Mouse (Mus musculus) hematopoietic stem cell, adult 5-6 weeks (primary cell): ENCODE results near the gene 4930507D05Rik. TPM values are rescaled to one million over a fixed set of nuclear protein-coding genes. Genes with fewer than 3 reads are reported as not detected.
"Not testable (repeated sequence)": the region's sequence is repeated elsewhere in the genome, so short reads cannot be mapped to it uniquely, and the experiment has no call there.

Source experiments
- ATAC-seq, 2 experiments: fragments of 125-278 bp in 1 of 2; replicated peaks in 1 of 2; 2 replicates each; pipeline ENCODE4 v1.8.0; 2016 to 2017; ENCODE audit warnings: inconsistent platforms in 2 of 2, mild to moderate bottlenecking in 2 of 2, moderate number of reproducible peaks in 2 of 2, low read depth in 1 of 2, moderate TSS enrichment in 1 of 2; ENCODE audit not compliant: low FRiP score in 2 of 2, poor library complexity in 2 of 2, severe bottlenecking in 2 of 2, insufficient read depth in 1 of 2, low TSS enrichment in 1 of 2
- total RNA-seq: library from RNA; stranded (forward); fragments of 172-1452, 232-1000 nt; gene quantifications from 2 replicates; pipeline ENCODE4 v1.2.3, GENCODE M21; 2017

Gene 4930507D05Rik
- 0.69 and 2.6 TPM in 2 replicates for total RNA-seq

DNA sequence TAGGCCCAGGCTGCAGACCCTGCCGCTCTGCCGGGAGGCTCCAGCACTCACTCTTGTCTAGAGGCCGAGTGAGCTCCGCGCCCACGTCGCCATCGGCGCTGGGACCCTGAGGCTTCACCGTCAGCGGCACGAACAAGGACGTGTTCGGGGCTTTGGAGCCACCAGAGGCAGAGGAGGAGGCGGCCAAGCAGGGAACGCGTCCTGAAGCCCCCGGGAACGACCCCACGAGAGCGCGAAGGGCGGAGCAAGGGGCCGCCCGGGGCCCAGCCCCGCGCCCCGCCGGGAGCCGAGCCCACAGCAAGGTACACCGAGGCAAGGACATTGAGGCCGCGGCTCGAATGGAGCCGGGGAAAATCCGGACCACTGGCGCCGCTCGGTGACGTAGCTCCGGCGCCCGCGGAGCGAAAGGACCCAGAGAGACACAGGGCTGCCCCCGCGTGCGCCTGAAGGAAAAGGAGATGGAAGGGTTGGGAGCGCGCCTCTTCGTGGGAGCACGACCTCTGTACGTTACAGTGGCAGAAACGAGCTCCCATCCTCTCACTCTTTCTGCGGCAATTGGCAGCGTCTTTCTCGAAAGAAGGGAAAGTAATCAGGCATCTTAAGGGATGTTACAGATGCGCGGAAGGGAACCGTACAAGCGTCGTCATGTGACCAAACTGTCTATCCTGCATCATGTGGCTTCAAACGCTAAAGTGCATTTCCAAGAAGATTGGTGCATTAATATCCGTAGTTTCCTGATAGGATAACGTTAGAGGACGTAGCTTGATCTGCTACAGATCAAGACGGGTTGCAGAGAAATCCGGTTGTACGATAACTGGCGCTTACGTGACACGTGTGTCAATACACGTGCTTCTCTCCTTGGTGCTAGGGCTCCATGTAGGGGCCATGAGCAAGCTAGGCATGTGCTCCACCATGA lies at the start of gene 4930507D05Rik, which contains the start of gene Supv3l1:
Gene 4930507D05Rik, plus strand, starts transcription at position 126 of the 916 bp plus-strand sequence.
Gene Supv3l1, minus strand, starts transcription at position 375 of the 916 bp plus-strand sequence.
- ATAC-seq, result peak; percentile 79 to 87

DNA sequence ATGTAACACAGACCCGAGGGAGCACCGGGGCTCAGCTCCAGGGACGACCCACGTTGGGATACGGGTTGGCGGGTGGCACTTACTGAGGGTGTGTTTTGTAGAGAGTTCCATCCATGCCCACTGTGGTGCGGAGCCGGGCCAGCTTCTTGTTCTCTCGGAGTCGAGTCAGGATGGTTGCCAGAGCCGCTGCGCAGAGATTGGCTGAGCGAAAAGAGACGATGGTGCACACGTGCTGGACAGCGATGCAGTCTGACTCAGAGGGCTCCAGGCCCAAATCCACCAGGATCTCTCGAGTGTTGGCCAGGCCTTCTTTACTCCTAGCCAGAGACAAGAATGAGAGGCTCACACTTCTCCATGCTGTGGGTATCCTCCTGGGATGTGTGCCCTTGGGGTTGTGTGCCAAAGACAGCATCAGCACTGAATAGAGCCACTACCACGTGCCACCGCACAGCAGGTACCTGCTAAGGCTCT lies 47.6 kb upstream of the 4930507D05Rik start:
- ATAC-seq, result no peak

DNA sequence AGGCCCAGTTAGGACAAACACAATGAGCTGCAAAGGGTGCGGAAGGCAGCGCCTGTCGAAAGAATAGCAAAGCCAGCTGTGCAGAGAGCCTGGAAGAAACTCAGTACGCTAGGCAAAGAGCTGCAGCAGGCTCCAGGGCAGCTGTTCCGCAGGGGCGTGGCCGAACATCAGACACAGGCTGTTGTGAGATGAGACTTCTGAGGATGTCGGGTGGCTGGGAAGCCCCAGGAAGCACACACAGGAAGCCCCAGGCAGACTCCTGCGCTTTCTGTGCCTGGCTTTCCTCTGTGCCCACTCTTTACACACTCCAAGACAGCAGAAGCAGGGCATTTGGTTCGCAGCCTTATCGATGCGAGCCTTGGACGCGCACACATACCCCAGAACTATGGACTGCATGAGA lies 44.4 kb upstream of the 4930507D05Rik start:
- ATAC-seq, result no peak

DNA sequence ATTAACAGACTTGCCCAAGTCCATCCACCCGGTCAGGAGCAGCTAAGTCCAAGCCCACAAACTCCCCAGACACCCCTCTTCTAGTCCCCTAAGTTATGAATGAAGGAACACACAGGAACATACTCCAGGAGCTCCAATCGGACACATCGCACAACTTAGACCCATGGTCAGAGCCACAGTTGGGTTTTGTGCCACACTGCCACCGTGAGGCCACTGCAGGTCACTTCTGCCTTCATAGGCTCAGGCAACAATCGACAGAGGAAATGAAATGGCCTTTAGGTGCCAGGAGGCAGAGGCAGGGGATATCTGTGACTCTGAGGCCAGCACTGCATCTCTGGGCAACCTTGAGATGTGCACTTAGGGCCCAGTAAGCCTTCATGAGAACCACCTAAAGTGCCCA lies 38.3 kb upstream of the 4930507D05Rik start:
- ATAC-seq, result peak; percentile 83 to 92

DNA sequence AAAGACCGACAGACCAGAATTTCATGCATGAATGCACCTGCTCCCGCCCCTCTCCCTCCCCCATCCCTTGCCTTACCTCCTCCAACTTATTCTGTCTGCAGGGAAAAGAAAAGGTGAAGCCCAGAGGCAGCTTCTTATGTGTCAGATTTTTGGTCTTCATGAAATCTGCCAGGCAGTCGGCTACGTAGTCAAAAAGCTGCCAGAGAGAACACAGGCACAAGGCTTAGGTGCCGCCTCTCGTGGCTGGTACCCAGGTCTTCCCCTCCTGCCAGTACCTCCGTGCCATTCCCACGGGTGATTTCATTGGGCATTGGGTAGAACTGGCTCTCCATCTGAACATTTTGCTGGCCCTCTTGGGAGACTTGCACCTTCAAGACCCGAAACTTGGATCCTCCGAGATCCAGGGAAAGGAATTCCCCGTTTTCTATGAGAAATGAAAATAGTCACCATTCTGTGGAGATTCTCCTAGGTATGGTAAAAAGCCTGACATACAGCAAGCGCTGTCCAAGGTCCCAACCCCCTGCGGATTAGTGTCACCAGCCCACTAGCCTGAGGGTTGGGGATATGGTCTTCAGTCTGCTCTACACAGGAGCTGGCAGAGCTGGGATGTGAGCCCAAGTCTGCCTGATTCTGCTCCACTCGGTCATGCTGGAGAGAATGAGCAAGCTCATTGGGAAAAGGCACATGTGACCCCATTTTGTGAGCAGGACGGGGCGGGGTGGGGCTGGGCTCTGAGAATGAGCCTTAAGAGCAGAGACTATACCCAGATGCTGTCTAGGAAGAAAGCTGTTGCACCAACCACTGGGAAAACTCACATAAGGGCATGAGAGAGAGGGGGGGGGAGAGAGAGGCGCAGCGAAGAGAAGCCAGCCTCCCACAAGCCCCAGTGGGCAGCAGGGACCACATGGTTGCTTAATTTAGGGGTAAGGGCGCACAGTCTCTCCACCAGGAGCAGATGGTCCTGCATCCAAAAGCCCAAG lies 37.6 kb upstream of the 4930507D05Rik start:
- no peak for ATAC-seq

DNA sequence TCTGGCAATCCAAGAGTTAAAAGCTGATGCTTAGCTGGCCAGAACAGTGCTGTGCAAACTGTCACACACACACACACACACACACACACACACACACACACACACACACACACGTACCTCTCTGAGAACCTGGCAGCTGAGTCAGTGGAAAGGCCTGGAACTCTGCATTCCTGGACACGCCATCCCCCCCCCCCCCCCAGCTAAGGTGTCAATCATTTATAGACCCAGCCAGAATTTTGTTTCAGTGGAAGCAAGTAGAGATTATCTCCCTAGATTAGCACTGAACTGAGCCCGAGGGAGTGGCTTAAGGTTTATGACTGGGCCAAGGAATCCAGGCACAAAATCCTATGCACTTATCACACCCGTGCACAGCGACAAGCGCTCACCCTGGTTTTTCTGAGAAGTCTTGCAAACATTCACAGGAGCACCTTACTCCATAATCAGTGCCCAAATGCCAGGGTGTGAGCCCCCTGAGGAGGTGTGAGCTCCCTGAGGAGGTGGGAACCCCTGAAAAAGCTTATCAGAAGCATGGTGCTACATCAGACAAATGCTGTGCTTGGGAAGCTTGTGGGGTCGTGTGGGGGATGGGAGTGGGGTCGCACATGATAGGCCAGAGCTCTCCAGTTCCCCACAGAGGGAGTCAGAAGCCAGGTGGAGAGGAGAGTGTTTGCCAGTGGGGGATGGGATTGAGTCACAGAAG lies 36.2 kb upstream of the 4930507D05Rik start:
- no peak for ATAC-seq

DNA sequence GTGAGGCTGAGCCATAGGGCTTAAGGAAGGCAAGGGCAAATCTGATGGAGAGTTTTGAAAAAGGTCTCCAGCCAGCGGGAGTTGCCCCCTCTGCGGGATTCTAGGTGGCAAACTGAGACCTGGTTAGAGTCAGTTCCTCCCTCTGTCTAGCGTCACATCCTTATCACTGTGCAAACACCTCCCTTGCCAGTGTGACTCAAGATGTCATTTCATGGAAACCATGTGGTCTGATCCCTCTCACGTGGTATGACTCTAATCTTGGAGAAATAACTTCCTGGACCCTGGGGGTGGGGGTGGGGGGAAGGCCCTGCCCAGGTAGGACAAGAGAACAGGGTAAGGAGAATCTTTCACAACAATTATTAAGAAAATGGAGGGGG lies 35.7 kb upstream of the 4930507D05Rik start:
- no peak for ATAC-seq

DNA sequence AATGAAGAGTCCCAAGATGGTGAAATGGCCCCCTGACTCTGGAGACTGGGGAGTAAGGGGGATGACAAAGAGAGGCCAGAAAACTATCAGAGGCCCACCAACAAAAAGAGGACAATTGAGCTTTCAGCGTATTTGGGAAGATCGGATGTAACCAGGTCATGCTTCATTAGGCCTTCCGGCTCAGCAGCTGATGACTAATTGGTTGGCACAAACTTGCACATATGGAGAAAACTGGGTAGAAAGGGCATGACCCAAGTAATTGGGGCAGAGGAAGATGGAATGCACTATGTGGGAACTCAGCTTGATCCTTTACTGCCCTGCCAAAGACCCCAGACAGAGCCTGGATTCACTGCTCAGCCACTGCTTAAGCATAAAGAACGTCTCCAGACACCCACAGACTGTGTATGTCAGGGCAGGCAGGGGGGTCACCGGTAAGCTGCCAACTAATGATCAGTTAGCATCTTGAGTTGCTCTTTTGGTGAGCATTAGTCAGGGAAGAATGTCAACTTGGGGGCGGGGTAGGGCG lies 30.4 kb upstream of the 4930507D05Rik start:
- ATAC-seq, result no peak

DNA sequence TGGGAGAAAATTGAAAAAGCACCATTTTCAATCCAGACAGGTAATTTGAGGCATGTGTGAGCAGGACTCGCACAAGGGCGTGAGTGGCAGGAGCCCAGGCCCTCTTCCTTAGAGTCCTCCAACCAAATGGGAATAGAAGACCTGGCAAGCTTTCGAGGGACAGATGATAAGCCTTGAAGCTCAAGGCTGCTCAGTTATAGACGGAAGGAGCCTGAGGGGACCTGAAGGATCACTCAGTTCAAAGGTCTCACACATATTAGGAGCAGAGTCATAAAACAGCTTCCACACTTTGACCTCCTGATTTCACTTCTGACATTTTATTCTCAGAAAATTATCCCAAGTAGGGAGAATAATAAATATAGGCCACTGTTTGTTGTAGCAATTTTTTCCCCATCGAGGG lies 29.9 kb upstream of the 4930507D05Rik start:
- ATAC-seq, result no peak

DNA sequence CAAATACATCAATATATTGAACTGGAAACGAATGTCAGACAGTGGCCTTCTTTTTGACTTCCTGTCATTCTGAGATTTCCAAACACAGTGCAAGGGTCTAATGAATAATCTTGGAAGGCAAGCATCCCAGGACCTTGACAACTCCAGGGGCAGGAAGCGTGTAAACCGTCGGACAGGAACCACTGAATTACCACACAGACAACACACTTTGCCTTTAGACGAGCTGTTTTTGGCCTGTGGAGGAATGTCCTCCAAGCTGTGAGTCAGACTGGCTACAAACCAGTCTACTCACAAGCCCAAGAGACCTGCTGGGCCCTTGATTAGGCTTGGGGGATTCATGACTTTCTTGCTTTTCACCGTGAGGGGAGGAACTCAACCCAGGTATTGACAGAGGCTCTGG lies 28.9 kb upstream of the 4930507D05Rik start:
- no peak for ATAC-seq

DNA sequence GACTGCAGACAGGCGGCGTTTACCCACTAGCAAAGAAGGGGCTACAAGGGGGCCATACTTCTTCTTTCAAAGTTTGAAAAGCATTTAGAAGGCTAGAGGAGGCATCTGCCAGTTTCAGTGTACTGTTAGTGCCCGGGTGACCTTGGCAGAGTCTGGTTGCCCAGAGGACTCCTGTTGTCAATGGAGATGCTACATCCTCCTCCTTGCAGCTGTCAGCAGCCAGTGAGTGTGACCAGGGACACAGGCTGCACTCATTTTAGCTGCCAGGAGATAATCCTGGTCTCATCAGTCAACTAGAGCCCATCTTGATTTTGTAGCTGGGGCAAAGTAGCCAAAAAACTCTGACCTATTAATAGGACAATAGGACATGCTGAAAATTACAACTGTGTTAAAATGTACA lies 28.2 kb upstream of the 4930507D05Rik start:
- no peak for ATAC-seq

DNA sequence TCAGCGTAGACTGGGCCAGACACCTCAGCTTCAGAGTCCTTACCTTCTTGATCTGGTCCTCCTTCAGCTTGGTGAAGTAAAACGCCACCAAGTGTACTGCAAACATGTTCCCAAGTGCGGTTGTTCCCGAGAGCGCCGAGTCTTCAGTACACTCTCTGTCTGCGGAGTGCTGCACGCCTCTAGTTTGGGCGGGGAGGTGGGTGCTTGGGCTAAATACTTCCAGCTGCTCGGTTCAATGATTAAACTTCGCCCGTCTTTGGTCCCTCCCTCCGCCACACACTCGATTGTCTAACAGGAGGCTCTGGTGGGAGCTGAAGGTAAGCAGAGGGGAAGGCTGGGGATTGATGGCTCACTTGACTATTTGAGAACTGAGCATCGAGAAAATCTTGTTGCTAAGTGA lies 27.0 kb upstream of the 4930507D05Rik start, which contains the start of gene Hkdc1:
Gene Hkdc1, minus strand, starts transcription at position 237 of the 400 bp plus-strand sequence.
- ATAC-seq, result no peak

DNA sequence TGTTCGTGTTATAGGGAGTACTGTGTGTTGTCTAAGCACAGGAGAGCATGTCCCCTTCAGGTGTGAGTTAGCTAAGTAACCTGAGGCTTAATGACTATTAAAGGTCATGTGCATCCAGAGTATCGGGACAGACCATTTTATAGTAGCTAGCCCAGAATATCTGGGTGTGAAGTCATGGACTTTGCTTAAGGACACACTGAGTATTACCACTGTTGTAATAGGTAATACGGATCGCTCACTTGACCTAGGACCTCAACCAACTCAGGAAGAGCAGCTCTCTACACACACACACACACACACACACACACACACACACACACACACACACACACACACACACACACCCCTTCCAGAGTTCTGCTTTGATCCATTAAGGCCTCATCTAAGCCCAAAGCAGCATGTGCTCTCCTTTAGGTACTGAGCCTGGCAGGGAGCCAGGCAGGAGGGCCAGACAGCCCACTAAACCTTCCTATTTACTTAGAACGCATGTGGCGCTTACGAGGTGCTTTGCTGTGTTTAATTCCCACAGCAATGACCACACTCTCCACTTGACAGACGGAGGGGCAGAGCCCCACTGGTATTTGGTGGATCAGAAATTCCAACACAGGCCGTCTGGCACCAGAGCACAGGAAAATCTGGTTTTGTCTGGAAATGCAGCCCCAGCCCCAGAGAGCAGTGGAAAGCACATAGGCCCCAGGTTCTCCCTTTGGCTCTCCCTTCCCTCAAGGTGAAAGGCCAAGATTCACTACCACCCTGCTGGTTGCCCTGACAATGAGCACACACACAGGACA lies 24.0 kb upstream of the 4930507D05Rik start:
- no peak; a peak in 1 of 4 replicates for ATAC-seq

DNA sequence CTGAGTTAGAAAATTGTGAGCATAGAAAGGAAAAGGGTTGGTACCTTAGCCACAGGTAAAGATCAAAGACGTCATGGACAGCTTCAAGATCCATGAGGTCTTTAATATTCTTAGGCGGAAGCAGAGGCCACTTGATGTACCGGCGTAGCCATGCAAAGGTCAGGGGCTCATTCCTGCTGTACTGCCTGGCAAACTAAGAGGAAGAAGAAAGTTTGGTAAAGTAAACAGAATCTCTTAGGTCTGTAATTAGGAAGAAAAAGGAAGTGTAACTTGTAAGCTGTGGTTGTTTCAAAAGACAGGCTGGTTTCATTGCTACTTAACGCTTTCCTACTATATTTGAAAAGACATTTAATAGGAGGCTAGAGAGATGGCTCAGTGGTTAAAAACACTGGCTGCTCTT lies 18.9 kb upstream of the 4930507D05Rik start:
- no peak for ATAC-seq

DNA sequence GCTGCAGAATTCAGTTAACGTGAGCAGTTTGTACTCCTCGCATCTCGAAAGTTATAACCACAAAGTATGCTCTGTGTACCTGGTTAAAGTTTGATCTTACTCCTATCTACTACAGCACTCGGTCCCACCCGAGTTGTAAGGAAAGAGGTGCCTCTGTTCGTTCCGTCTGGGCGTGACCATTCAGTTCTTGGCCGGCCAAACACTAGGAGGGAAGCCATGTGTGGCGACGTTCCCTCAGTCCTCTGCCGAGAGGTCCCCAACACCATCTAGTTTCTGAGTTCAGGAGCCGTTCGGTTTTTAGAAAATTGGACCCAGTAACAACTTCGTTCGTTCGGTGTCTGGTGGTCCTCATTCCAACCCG lies 971 bp downstream of the 4930507D05Rik start:
- peak in 1 of 2 experiments; percentile 11; a peak in 1 of 4 replicates for ATAC-seq

DNA sequence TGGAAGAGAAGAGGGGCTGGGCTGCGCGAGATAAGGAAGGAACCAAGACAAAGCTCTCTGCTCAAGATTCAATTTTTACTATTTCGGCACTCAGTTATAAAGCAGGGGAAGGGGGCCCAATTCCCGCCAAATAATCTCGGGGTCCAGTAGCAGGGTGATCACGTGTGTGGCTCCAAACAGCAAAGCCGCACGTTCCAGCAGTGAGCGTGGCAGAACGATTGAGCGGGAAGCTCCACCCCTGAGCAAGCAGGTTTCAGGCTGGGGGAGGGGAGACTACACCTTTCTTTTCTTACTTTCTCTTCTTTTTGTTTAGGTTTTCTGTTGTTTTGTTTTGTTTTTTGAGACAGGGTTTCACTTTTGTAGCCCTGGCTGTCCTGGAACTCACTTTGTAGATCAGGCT lies 2.7 kb downstream of the 4930507D05Rik start:
- ATAC-seq, result not testable (repeated sequence)
